Mouse (Mus musculus) frontal cortex, adult (tissue): Measurements from ENCODE around the gene Lpar4.

Source experiments
- ATAC-seq: cut with Nextera tagmentation; 2 replicates; pipeline ENCODE4 v1.9.2; 2017; ENCODE audit warnings: mild to moderate bottlenecking, moderate library complexity, mixed read lengths; ENCODE audit not compliant: low TSS enrichment

Lpar4 gene

GRCm38 (mm10) chrX:106920175-106920827, at the start of gene Lpar4:
Gene Lpar4 (plus strand): TSS chrX:106920625.
- no peak for ATAC-seq

GRCm38 (mm10) chrX:106871426-106871825, 49.0 kb upstream of the Lpar4 start:
- no peak for ATAC-seq

- ATAC-seq: no peak
Observed at GRCm38 (mm10) chrX:106871894-106872293, 48.5 kb upstream of the Lpar4 start.

- ATAC-seq: no peak
Observed at GRCm38 (mm10) chrX:106872315-106872714, 48.1 kb upstream of the Lpar4 start.

GRCm38 (mm10) chrX:106897707-106898275, 22.6 kb upstream of the Lpar4 start:
- no peak for ATAC-seq

- no peak for ATAC-seq
Observed at GRCm38 (mm10) chrX:106920828-106921619, 599 bp downstream of the Lpar4 start.

GRCm38 (mm10) chrX:106924572-106924971, 4.1 kb downstream of the Lpar4 start:
- no peak for ATAC-seq

GRCm38 (mm10) chrX:106939326-106939725, 18.9 kb downstream of the Lpar4 start:
- no peak for ATAC-seq

- no peak for ATAC-seq
Observed at GRCm38 (mm10) chrX:106950558-106950957, 30.1 kb downstream of the Lpar4 start.

- no peak for ATAC-seq
Observed at GRCm38 (mm10) chrX:106951016-106951415, 30.6 kb downstream of the Lpar4 start.

- no peak for ATAC-seq
Observed at GRCm38 (mm10) chrX:106953840-106954239, 33.4 kb downstream of the Lpar4 start.

GRCm38 (mm10) chrX:106962233-106962632, 41.8 kb downstream of the Lpar4 start:
- peak; percentile 47; the same call in 1 of the 2 replicates for ATAC-seq

- ATAC-seq: no peak
Observed at GRCm38 (mm10) chrX:106964326-106964725, 43.9 kb downstream of the Lpar4 start.
